Mouse (Mus musculus) neural tube, embryonic 13.5 days (tissue): ENCODE results near the gene Zbtb20. TPM values are rescaled to one million over a fixed set of nuclear protein-coding genes. Genes with fewer than 3 reads are reported as not detected.

Source experiments
- ATAC-seq: fragments of 200-750 bp; cut with Nextera tagmentation; 2 replicates; pipeline ENCODE4 v1.8.0; 2017; ENCODE audit warnings: low read depth, mild to moderate bottlenecking, moderate TSS enrichment, moderate library complexity
- H3K27ac ChIP-seq: fragments of 300-500 bp; sonication (generic); replicated peaks from 2 replicates; pipeline ENCODE4 v1.5.1; 2015; ENCODE audit warnings: moderate library complexity, mild to moderate bottlenecking, inconsistent platforms
- H3K27me3 ChIP-seq: fragments of 300-500 bp; sonication (generic); 2 replicates; pipeline ENCODE4 v1.6.1; 2015; ENCODE audit warnings: mild to moderate bottlenecking, inconsistent platforms
- H3K36me3 ChIP-seq: fragments of 300-500 bp; sonication (generic); 2 replicates; pipeline ENCODE4 v1.6.1; 2015; ENCODE audit warnings: mild to moderate bottlenecking, inconsistent platforms
- H3K4me1 ChIP-seq: fragments of 300-500 bp; sonication (generic); replicated peaks from 2 replicates; pipeline ENCODE4 v1.6.1; 2015; ENCODE audit warnings: inconsistent platforms
- H3K4me2 ChIP-seq: fragments of 300-500 bp; sonication (generic); 2 replicates; pipeline ENCODE4 v1.6.1; 2015; ENCODE audit warnings: inconsistent platforms, mild to moderate bottlenecking, moderate library complexity
- H3K4me3 ChIP-seq: fragments of 300-500 bp; sonication (generic); 2 replicates; pipeline ENCODE4 v1.5.1; 2015; ENCODE audit warnings: mild to moderate bottlenecking, inconsistent platforms
- H3K9ac ChIP-seq: fragments of 300-500 bp; sonication (generic); 2 replicates; pipeline ENCODE4 v1.6.1; 2015; ENCODE audit warnings: moderate library complexity, mild to moderate bottlenecking, inconsistent platforms
- H3K9me3 ChIP-seq: fragments of 300-500 bp; sonication (generic); 2 replicates; pipeline ENCODE4 v1.6.1; 2016; ENCODE audit warnings: inconsistent platforms
- WGBS: fragments of 180-500 bp; shearing (Covaris S2); methylation state at CpG from one replicate; pipeline ENCODE4 v1.1.7; 2015; 5-methylcytosine and 5-hydroxymethylcytosine counted together
- polyA plus RNA-seq: library from polyadenylated mRNA; unstranded; fragments of >200 nt; fragmentation: Nextera tagmentation; extraction: Ambion mirVana; gene quantifications from 2 replicates; pipeline ENCODE4 v1.2.1, GENCODE M21; 2015

The Zbtb20 gene
- polyA plus RNA-seq, 1 experiment from 2014 or later, result 71.4 TPM

DNA sequence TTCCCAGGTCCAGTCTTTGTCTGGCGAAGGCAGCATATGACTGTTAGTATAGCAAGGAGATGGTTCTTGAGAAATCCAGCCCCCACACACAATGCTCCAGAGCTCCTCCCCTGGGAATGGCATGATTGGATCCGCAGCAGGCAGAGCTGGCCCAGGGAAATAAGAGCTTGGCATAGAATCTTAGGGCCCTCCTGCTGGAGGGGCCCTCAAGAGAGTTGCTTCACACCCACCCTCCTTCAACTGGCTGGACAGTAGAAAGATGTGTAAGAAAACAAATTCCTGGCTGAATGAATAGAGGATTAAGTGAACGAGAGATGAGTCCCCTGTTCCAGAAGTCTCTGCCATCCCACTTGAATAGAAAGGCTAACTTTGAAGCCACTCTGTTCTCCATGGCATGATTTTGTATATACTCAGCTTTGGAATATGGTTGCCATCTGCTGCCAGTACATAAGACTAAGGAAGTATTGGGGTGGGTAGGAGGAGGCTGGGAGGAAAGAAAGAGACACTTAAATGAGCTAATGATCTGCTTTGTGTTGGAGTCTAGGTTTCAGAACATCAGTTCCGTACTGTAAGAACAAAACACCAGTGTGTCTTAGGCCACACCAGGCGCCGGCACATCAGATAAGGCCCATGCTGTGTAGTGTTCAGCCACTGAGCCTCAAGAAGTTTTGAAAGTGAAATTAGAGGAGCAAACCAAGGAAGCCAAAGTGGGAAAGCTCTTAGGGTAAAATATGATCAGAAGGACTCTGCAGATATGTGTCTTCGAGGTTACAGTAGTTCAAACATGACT, 715.2 kb downstream of the Zbtb20 start:
- H3K4me1 ChIP-seq, result peaks cover 21% of the 10 kb centered on the region
- no peak overlapping the region for H3K4me3 ChIP-seq
- no peaks in the 10 kb centered on the region for H3K9me3 ChIP-seq
- H3K27ac ChIP-seq, result no peak overlapping the region
- H3K27me3 ChIP-seq, result no peaks in the 10 kb centered on the region
- no peak overlapping the region for H3K4me2 ChIP-seq
- ATAC-seq, result no peak
- no peak overlapping the region for H3K9ac ChIP-seq
- WGBS, result 77% methylated on average over 7 of the region's 7 CpGs
- H3K36me3 ChIP-seq, result peaks cover 16% of the 10 kb centered on the region; the same call in 1 of the 2 replicates

GRCm38 (mm10) chr16:43592062-43592461, 716.4 kb downstream of the Zbtb20 start:
- Histone ChIP-seq H3K4me1 (peaks cover 21% of the 10 kb centered on the region), H3K4me2 (no peak overlapping the region), H3K27me3 (no peaks in the 10 kb centered on the region), H3K9me3 (no peaks in the 10 kb centered on the region), H3K36me3 (peaks cover 23% of the 10 kb centered on the region), H3K27ac (no peak overlapping the region; the same call in 1 of the 2 replicates), H3K4me3 (no peak overlapping the region), H3K9ac (no peak overlapping the region)
- 66% methylated on average over 5 of the region's 5 CpGs for WGBS
- ATAC-seq, result no peak

- Histone ChIP-seq H3K4me2 (no peak overlapping the region), H3K4me3 (no peak overlapping the region), H3K9ac (no peak overlapping the region), H3K27ac (no peak overlapping the region), H3K27me3 (no peaks in the 10 kb centered on the region), H3K4me1 (peaks cover 21% of the 10 kb centered on the region), H3K36me3 (peaks cover 23% of the 10 kb centered on the region), H3K9me3 (no peaks in the 10 kb centered on the region)
- 0% methylated on average over 1 of the region's 1 CpGs for WGBS
- ATAC-seq, result no peak
These were observed 717.1 kb downstream of the Zbtb20 start for GRCm38 (mm10) chr16:43592801-43593200.

- H3K4me1 ChIP-seq, result peaks cover 2% of the 10 kb centered on the region; the same call in 1 of the 2 replicates
- H3K27me3 ChIP-seq, result no peaks in the 10 kb centered on the region
- ATAC-seq, result no peak
- H3K9me3 ChIP-seq, result no peaks in the 10 kb centered on the region
- H3K4me3 ChIP-seq, result no peak overlapping the region
- no peak overlapping the region for H3K4me2 ChIP-seq
- WGBS, result 83% methylated on average over 7 of the region's 7 CpGs
- H3K27ac ChIP-seq, result no peak overlapping the region
- peaks cover 28% of the 10 kb centered on the region for H3K36me3 ChIP-seq
- H3K9ac ChIP-seq, result no peak overlapping the region
These were observed 721.8 kb downstream of the Zbtb20 start for GRCm38 (mm10) chr16:43597375-43598060.

- Histone ChIP-seq H3K4me3 (no peak overlapping the region), H3K36me3 (peaks cover 20% of the 10 kb centered on the region), H3K9ac (no peak overlapping the region), H3K4me1 (peaks cover 20% of the 10 kb centered on the region), H3K27me3 (no peaks in the 10 kb centered on the region), H3K4me2 (no peak overlapping the region), H3K27ac (no peak overlapping the region), H3K9me3 (no peaks in the 10 kb centered on the region)
- no peak for ATAC-seq
- 78% methylated on average over 2 of the region's 2 CpGs for WGBS
These were observed 724.0 kb downstream of the Zbtb20 start for GRCm38 (mm10) chr16:43599707-43600106.

DNA sequence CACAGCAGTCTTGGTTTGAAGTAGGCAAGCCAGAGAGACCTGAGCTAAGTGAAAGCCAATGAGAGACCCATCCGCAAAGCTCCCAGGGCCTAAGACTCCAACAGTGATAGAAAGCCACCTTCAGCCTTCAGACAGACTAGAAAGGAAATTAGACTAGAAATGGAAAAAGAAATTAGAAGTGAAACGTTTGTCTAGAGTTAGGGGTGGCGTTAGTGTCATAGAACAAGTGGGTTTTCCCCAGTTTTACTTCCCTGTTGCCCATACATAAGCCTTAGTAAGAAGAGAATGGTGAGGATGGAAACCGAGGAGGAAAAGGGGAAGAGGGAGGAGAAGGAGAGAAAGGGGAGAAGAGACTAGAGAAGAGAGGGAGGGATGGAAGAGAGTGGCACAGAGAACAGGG, 726.9 kb downstream of the Zbtb20 start:
- H3K9me3 ChIP-seq, result 0 out of 2 replicates have a peak, but pooled peaks cover 3% of the 10 kb centered on the region
- H3K36me3 ChIP-seq, result peaks cover 21% of the 10 kb centered on the region
- 79% methylated on average over 4 of the region's 4 CpGs for WGBS
- no peak overlapping the region for H3K9ac ChIP-seq
- no peak overlapping the region for H3K4me2 ChIP-seq
- no peak for ATAC-seq
- H3K4me3 ChIP-seq, result no peak overlapping the region
- H3K4me1 ChIP-seq, result peaks cover 26% of the 10 kb centered on the region
- no peak overlapping the region for H3K27ac ChIP-seq
- no peaks in the 10 kb centered on the region for H3K27me3 ChIP-seq

DNA sequence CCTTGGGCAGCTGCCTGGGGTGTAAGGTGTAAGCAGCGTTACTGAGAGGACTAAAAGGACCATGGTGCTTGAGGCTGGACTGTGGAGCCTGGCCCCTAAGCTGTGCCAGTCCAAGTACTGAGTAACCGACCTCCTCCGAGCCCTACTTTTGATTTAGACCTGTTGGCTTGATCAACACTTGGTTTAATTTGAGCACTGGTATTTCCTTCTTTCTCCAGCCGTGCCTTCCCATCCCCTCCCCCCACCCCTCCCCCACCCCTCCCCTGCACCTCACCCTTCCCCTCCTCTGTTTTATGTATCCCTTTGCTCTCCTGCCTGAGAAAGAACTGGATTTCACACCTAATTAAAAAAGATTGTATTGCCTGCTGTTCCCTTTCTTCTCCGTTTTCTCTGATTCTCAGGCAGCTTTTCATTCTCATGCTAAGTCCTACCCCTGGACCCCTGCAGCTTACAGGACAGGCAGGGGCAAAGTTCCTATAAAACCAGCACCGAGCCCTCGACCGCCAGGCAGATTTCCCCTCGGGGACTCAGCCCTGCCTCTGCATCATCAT, 728.0 kb downstream of the Zbtb20 start:
- Histone ChIP-seq H3K36me3 (peaks cover 32% of the 10 kb centered on the region), H3K27me3 (no peaks in the 10 kb centered on the region), H3K4me1 (peaks cover 26% of the 10 kb centered on the region), H3K27ac (peak overlapping the region; percentile 72), H3K4me3 (no peak overlapping the region), H3K4me2 (peak overlapping the region; percentile 25; the same call in 1 of the 2 replicates), H3K9me3 (0 out of 2 replicates have a peak, but pooled peaks cover 3% of the 10 kb centered on the region), H3K9ac (0 out of 2 replicates have a peak overlapping the region, but pooled peaks have one; percentile 38)
- ATAC-seq, result peak; percentile 85
- 3% methylated on average over 9 of the region's 9 CpGs for WGBS

DNA sequence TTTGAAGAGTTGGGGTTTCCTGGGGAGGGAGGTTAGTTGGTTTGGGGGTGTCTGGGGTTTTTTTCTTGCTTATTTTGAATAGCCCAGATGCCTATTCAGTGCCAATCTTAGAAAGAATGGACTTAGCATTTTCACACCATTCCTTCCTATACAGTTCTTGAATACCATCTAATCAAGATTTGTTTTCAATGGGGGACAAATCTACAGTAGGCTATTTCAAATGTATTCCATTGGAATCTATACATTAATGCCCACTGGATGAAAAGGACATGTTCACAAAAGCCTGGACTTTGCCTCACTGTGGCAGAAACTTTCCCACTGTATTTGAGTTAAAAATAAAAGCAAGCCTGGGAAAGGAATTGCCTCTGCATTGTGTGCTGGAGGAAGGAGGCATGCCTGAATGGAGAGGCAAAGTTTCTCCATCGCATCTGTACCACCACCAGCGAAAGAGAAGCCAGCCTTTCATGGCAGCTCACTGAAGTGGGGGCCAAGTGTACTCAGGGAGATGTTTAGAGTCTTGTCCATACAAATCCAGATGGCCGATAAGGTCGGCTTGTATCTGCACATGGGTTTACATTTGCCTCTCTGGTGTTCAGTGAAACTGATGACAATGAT, 728.8 kb downstream of the Zbtb20 start:
- peaks cover 39% of the 10 kb centered on the region for H3K36me3 ChIP-seq
- H3K4me3 ChIP-seq, result no peak overlapping the region
- peak overlapping the region; percentile 72 for H3K27ac ChIP-seq
- no peak overlapping the region for H3K9ac ChIP-seq
- H3K27me3 ChIP-seq, result no peaks in the 10 kb centered on the region
- peaks cover 26% of the 10 kb centered on the region for H3K4me1 ChIP-seq
- peak; percentile 42; the same call in 1 of the 2 replicates for ATAC-seq
- WGBS, result 12% methylated on average over 4 of the region's 4 CpGs
- H3K4me2 ChIP-seq, result 0 out of 2 replicates have a peak overlapping the region, but pooled peaks have one; percentile 25
- H3K9me3 ChIP-seq, result 0 out of 2 replicates have a peak, but pooled peaks cover 3% of the 10 kb centered on the region

- H3K27me3 ChIP-seq, result no peaks in the 10 kb centered on the region
- ATAC-seq, result no peak
These were observed 731.4 kb downstream of the Zbtb20 start for GRCm38 (mm10) chr16:43607086-43607485.

GRCm38 (mm10) chr16:43608066-43608465, 732.4 kb downstream of the Zbtb20 start:
- H3K9ac ChIP-seq, result no peak overlapping the region
- peaks cover 55% of the 10 kb centered on the region for H3K36me3 ChIP-seq
- peaks cover 22% of the 10 kb centered on the region for H3K4me1 ChIP-seq
- no peak overlapping the region for H3K4me3 ChIP-seq
- H3K27ac ChIP-seq, result no peak overlapping the region
- H3K9me3 ChIP-seq, result 0 out of 2 replicates have a peak, but pooled peaks cover 3% of the 10 kb centered on the region
- ATAC-seq, result no peak
- no peaks in the 10 kb centered on the region for H3K27me3 ChIP-seq
- no peak overlapping the region for H3K4me2 ChIP-seq

More at GRCm38 (mm10) chr16:43607086-43607485, 731.4 kb downstream of the Zbtb20 start:
- H3K9me3 ChIP-seq, result 0 out of 2 replicates have a peak, but pooled peaks cover 3% of the 10 kb centered on the region
- no peak overlapping the region for H3K27ac ChIP-seq
- peaks cover 49% of the 10 kb centered on the region for H3K36me3 ChIP-seq
- no peak overlapping the region for H3K4me3 ChIP-seq
- no peak overlapping the region for H3K4me2 ChIP-seq
- peaks cover 26% of the 10 kb centered on the region for H3K4me1 ChIP-seq
- no peak overlapping the region for H3K9ac ChIP-seq

- ATAC-seq, result no peak
- 96% methylated on average over 10 of the region's 10 CpGs for WGBS
These were observed 734.7 kb downstream of the Zbtb20 start for GRCm38 (mm10) chr16:43610375-43610774.

More at GRCm38 (mm10) chr16:43610375-43610774, 734.7 kb downstream of the Zbtb20 start:
- H3K4me2 ChIP-seq, result no peak overlapping the region
- H3K4me1 ChIP-seq, result peaks cover 14% of the 10 kb centered on the region
- peaks cover 59% of the 10 kb centered on the region for H3K36me3 ChIP-seq
- H3K9ac ChIP-seq, result no peak overlapping the region
- H3K9me3 ChIP-seq, result 0 out of 2 replicates have a peak, but pooled peaks cover 3% of the 10 kb centered on the region
- H3K4me3 ChIP-seq, result no peak overlapping the region
- H3K27me3 ChIP-seq, result no peaks in the 10 kb centered on the region
- no peak overlapping the region for H3K27ac ChIP-seq
